Mouse (Mus musculus): Measurements from ENCODE around the gene Tmem115.

- TF ChIP-seq CTCF (IDR thresholded peaks at IDR 0.05; ENCODE audit: low read depth) (no peak), EP300 (IDR thresholded peaks at IDR 0.05; ENCODE audit: low read depth) (no peak)
Observed at GRCm38 (mm10) chr9:107493511-107493910, 40.2 kb upstream of the Tmem115 start.

All from liver, embryonic 14.5 days (tissue).